Mouse (Mus musculus): Measurements from ENCODE around the gene Mmp25. TPM values are rescaled to one million over a fixed set of nuclear protein-coding genes. Genes with fewer than 3 reads are reported as not detected.

Mmp25 gene
- polyA plus RNA-seq, 1 experiment from 2014 or later, result 0.50 TPM

Other genes with a start within 250 kb of the Mmp25 start
- not detected in 2 replicates for gene Vmn2r117, start 165.6 kb downstream of the Mmp25 start, polyA plus RNA-seq (2015; fragmentation: Nextera tagmentation; extraction: Ambion mirVana)
- gene Zfp213, start 81.0 kb downstream of the Mmp25 start, polyA plus RNA-seq (2015; fragmentation: Nextera tagmentation; extraction: Ambion mirVana), result 4.8 and 5.3 TPM in 2 replicates
- gene Zfp13, start 45.8 kb downstream of the Mmp25 start, polyA plus RNA-seq (2015; fragmentation: Nextera tagmentation; extraction: Ambion mirVana), result 1.3 and 1.6 TPM in 2 replicates
- not detected in 2 replicates for gene Zscan10, start 44.4 kb downstream of the Mmp25 start, polyA plus RNA-seq (2015; fragmentation: Nextera tagmentation; extraction: Ambion mirVana)
- gene Bicdl2, start 15.2 kb upstream of the Mmp25 start, polyA plus RNA-seq (2015; fragmentation: Nextera tagmentation; extraction: Ambion mirVana), result 0.12 TPM in 1 of 2 replicates, not detected in the other
- 18.9 and 23.2 TPM in 2 replicates for gene Hcfc1r1, start 28.3 kb upstream of the Mmp25 start, polyA plus RNA-seq (2015; fragmentation: Nextera tagmentation; extraction: Ambion mirVana)
- 19.1 and 20.4 TPM in 2 replicates for gene Thoc6, start 28.6 kb upstream of the Mmp25 start, polyA plus RNA-seq (2015; fragmentation: Nextera tagmentation; extraction: Ambion mirVana)
- gene Tnfrsf12a, start 32.2 kb upstream of the Mmp25 start, polyA plus RNA-seq (2015; fragmentation: Nextera tagmentation; extraction: Ambion mirVana), result 7.0 and 8.6 TPM in 2 replicates
- 1.2 and 1.4 TPM in 2 replicates for gene Cldn6, start 34.0 kb upstream of the Mmp25 start, polyA plus RNA-seq (2015; fragmentation: Nextera tagmentation; extraction: Ambion mirVana)
- gene Cldn9, start 38.7 kb upstream of the Mmp25 start, polyA plus RNA-seq (2015; fragmentation: Nextera tagmentation; extraction: Ambion mirVana), result 0.18 TPM in 1 of 2 replicates, not detected in the other
- 0.04 and 0.14 TPM in 2 replicates for gene 1520401A03Rik, start 77.5 kb upstream of the Mmp25 start, polyA plus RNA-seq (2015; fragmentation: Nextera tagmentation; extraction: Ambion mirVana)
- gene Pkmyt1, start 81.1 kb upstream of the Mmp25 start, polyA plus RNA-seq (2015; fragmentation: Nextera tagmentation; extraction: Ambion mirVana), result 24.9 and 26.0 TPM in 2 replicates
- 7.5 and 7.6 TPM in 2 replicates for gene Paqr4, start 95.6 kb upstream of the Mmp25 start, polyA plus RNA-seq (2015; fragmentation: Nextera tagmentation; extraction: Ambion mirVana)
- not detected in 2 replicates for gene Kremen2, start 100.6 kb upstream of the Mmp25 start, polyA plus RNA-seq (2015; fragmentation: Nextera tagmentation; extraction: Ambion mirVana)
- gene Flywch1, start 126.3 kb upstream of the Mmp25 start, polyA plus RNA-seq (2015; fragmentation: Nextera tagmentation; extraction: Ambion mirVana), result 8.6 and 10.6 TPM in 2 replicates
- 0.64 and 0.86 TPM in 2 replicates for gene Flywch2, start 140.8 kb upstream of the Mmp25 start, polyA plus RNA-seq (2015; fragmentation: Nextera tagmentation; extraction: Ambion mirVana)
- 150 and 172 TPM in 2 replicates for gene Srrm2, start 145.3 kb upstream of the Mmp25 start, polyA plus RNA-seq (2015; fragmentation: Nextera tagmentation; extraction: Ambion mirVana)
- gene Elob, start 183.9 kb upstream of the Mmp25 start, polyA plus RNA-seq (2015; fragmentation: Nextera tagmentation; extraction: Ambion mirVana), result 426 and 436 TPM in 2 replicates
- gene Prss33, start 190.8 kb upstream of the Mmp25 start, polyA plus RNA-seq (2015; fragmentation: Nextera tagmentation; extraction: Ambion mirVana), result not detected in 2 replicates
- gene Prss32, start 198.6 kb upstream of the Mmp25 start, polyA plus RNA-seq (2015; fragmentation: Nextera tagmentation; extraction: Ambion mirVana), result not detected in 2 replicates
- gene Prss41, start 198.9 kb upstream of the Mmp25 start, polyA plus RNA-seq (2015; fragmentation: Nextera tagmentation; extraction: Ambion mirVana), result 0.06 TPM in 1 of 2 replicates, not detected in the other
- gene Prss21, start 222.8 kb upstream of the Mmp25 start, polyA plus RNA-seq (2015; fragmentation: Nextera tagmentation; extraction: Ambion mirVana), result not detected in 2 replicates
- not detected in 2 replicates for gene Dcpp1, start 235.6 kb upstream of the Mmp25 start, polyA plus RNA-seq (2015; fragmentation: Nextera tagmentation; extraction: Ambion mirVana)
- not detected in 2 replicates for gene Dcpp2, start 235.6 kb upstream of the Mmp25 start, polyA plus RNA-seq (2015; fragmentation: Nextera tagmentation; extraction: Ambion mirVana)

Measured in liver, embryonic 16.5 days (tissue).